Mouse (Mus musculus): ENCODE results near the gene Npb.

GRCm38 (mm10) chr11:120629911-120630310, 21.6 kb downstream of the Npb start:
- no peak for TF ChIP-seq POLR2A (IDR thresholded peaks at IDR 0.05; ENCODE audit: borderline replicate concordance, extremely low read depth, low read depth, low read length)
- TF ChIP-seq CTCF (IDR thresholded peaks at IDR 0.05; ENCODE audit: insufficient read depth, low read length): no peak

Data from lung, adult 2 months (tissue).